Mouse (Mus musculus) limb, embryonic 12.5 days (tissue): ENCODE results near the gene Plpp2. TPM values are rescaled to one million over a fixed set of nuclear protein-coding genes. Genes with fewer than 3 reads are reported as not detected.

Source experiments
- microRNA-seq: library from miRNA; unstranded; fragments of <30 nt; microRNA quantifications from one replicate; pipeline ENCODE4, GENCODE M21; 2017
- polyA plus RNA-seq: library from polyadenylated mRNA; unstranded; fragments of >200 nt; fragmentation: Nextera tagmentation; extraction: Ambion mirVana; gene quantifications from 2 replicates; pipeline ENCODE4 v1.2.1, GENCODE M21; 2016

Gene Plpp2
- polyA plus RNA-seq, 1 experiment from 2014 or later: 20.4 TPM

Small RNAs within 50 kb of the gene (microRNA-seq; reads per million reads assigned to microRNA genes)
- not detected for gene Mir6909

Other genes starting within 250 kb of the Plpp2 start
- not detected in 2 replicates for gene Vmn2r82, start 177.3 kb downstream of the Plpp2 start, polyA plus RNA-seq
- not detected in 2 replicates for gene Vmn2r83, start 65.1 kb downstream of the Plpp2 start, polyA plus RNA-seq
- gene Mier2, start 21.4 kb upstream of the Plpp2 start, polyA plus RNA-seq: 74.8 and 78.1 TPM in 2 replicates
- gene Theg, start 53.5 kb upstream of the Plpp2 start, polyA plus RNA-seq: not detected in 2 replicates
- gene C2cd4c, start 80.2 kb upstream of the Plpp2 start, polyA plus RNA-seq: not detected in 2 replicates
- 12.0 and 12.2 TPM in 2 replicates for gene Shc2, start 104.1 kb upstream of the Plpp2 start, polyA plus RNA-seq
- not detected in 2 replicates for gene Odf3l2, start 111.9 kb upstream of the Plpp2 start, polyA plus RNA-seq
- 7.1 and 7.2 TPM in 2 replicates for gene Madcam1, start 130.8 kb upstream of the Plpp2 start, polyA plus RNA-seq
- gene Tpgs1, start 135.6 kb upstream of the Plpp2 start, polyA plus RNA-seq: 57.6 and 63.1 TPM in 2 replicates
- 139 and 149 TPM in 2 replicates for gene Cdc34, start 148.4 kb upstream of the Plpp2 start, polyA plus RNA-seq
- 0.74 and 1.2 TPM in 2 replicates for gene Gzmm, start 155.2 kb upstream of the Plpp2 start, polyA plus RNA-seq
- 676 and 680 TPM in 2 replicates for gene Bsg, start 170.7 kb upstream of the Plpp2 start, polyA plus RNA-seq
- 0.15 TPM in 1 of 2 replicates, not detected in the other for gene Hcn2, start 182.8 kb upstream of the Plpp2 start, polyA plus RNA-seq
- gene Polrmt, start 212.8 kb upstream of the Plpp2 start, polyA plus RNA-seq: 54.0 and 54.1 TPM in 2 replicates
- gene Fgf22, start 221.3 kb upstream of the Plpp2 start, polyA plus RNA-seq: 0.24 and 0.60 TPM in 2 replicates
- gene Rnf126, start 233.2 kb upstream of the Plpp2 start, polyA plus RNA-seq: 108 and 113 TPM in 2 replicates
- 3.0 and 4.0 TPM in 2 replicates for gene Fstl3, start 243.5 kb upstream of the Plpp2 start, polyA plus RNA-seq